Mouse (Mus musculus) megakaryocyte, embryonic 14.5 days (primary cell): Measurements from ENCODE around the gene Kif26b. TPM values are rescaled to one million over a fixed set of nuclear protein-coding genes. Genes with fewer than 3 reads are reported as not detected.

Experiments used
- H3K27me3 ChIP-seq: replicated peaks from 2 replicates; pipeline ENCODE3; 2012; ENCODE audit warnings: inconsistent platforms
- H3K36me3 ChIP-seq: replicated peaks from 2 replicates; pipeline ENCODE3; 2012; ENCODE audit warnings: low read length, inconsistent platforms, mixed read lengths
- H3K4me1 ChIP-seq: 2 replicates; pipeline ENCODE4 v1.6.1; 2012; ENCODE audit warnings: inconsistent platforms
- H3K4me3 ChIP-seq: replicated peaks from 2 replicates; pipeline ENCODE3; 2012; ENCODE audit warnings: moderate library complexity, mild to moderate bottlenecking, inconsistent platforms
- H3K9me3 ChIP-seq: 2 replicates; pipeline ENCODE4 v1.6.1; 2012; ENCODE audit warnings: inconsistent platforms
- FLI1 ChIP-seq: IDR thresholded peaks from 2 replicates; pipeline ENCODE4 v1.6.1; 2012; ENCODE audit warnings: low read length, inconsistent platforms, mixed read lengths
- GATA1 ChIP-seq: IDR thresholded peaks from 3 replicates; pipeline ENCODE4 v1.6.1; 2012; ENCODE audit warnings: mixed read lengths, low read length, inconsistent platforms, borderline replicate concordance
- polyA plus RNA-seq: library from polyadenylated mRNA; stranded (reverse); fragments of >175 nt; gene quantifications from 2 replicates; pipeline ENCODE4 v1.2.3, GENCODE M21; 2012; ENCODE audit warnings: low replicate concordance; ENCODE audit not compliant: insufficient read depth

Kif26b gene
- polyA plus RNA-seq, 1 experiment, result not detected

GRCm38 (mm10) chr1:178585366-178586020 is 56.6 kb downstream of the Kif26b start:
- Histone ChIP-seq H3K4me1 (no peaks in the 10 kb centered on the region), H3K27me3 (no peaks in the 10 kb centered on the region), H3K9me3 (peaks cover 8% of the 10 kb centered on the region), H3K4me3 (no peak overlapping the region), H3K36me3 (no peaks in the 10 kb centered on the region)
- TF ChIP-seq GATA1 (no peak), FLI1 (no peak)

- Histone ChIP-seq H3K36me3 (no peaks in the 10 kb centered on the region), H3K9me3 (no peaks in the 10 kb centered on the region; the same call in 1 of the 2 replicates), H3K4me3 (peak overlapping the region; percentile 33), H3K27me3 (no peaks in the 10 kb centered on the region), H3K4me1 (no peaks in the 10 kb centered on the region)
- TF ChIP-seq FLI1, result no peak
- no peak for TF ChIP-seq GATA1
These were observed 61.6 kb downstream of the Kif26b start for GRCm38 (mm10) chr1:178590229-178591171.

GRCm38 (mm10) chr1:178597113-178597512 is 68.2 kb downstream of the Kif26b start:
- no peak for TF ChIP-seq FLI1
- no peak for TF ChIP-seq GATA1
- H3K36me3 ChIP-seq, result no peaks in the 10 kb centered on the region
- peaks cover 2% of the 10 kb centered on the region for H3K27me3 ChIP-seq
- H3K4me3 ChIP-seq, result no peak overlapping the region
- H3K4me1 ChIP-seq, result no peaks in the 10 kb centered on the region
- H3K9me3 ChIP-seq, result peaks cover 8% of the 10 kb centered on the region

GRCm38 (mm10) chr1:178597757-178598156 is 68.8 kb downstream of the Kif26b start:
- peaks cover 2% of the 10 kb centered on the region for H3K27me3 ChIP-seq
- no peaks in the 10 kb centered on the region for H3K4me1 ChIP-seq
- no peaks in the 10 kb centered on the region for H3K36me3 ChIP-seq
- peaks cover 8% of the 10 kb centered on the region for H3K9me3 ChIP-seq
- no peak overlapping the region for H3K4me3 ChIP-seq
- TF ChIP-seq GATA1 (no peak), FLI1 (no peak)

- no peaks in the 10 kb centered on the region for H3K36me3 ChIP-seq
- peak overlapping the region; percentile 12 for H3K4me3 ChIP-seq
- TF ChIP-seq GATA1 (no peak), FLI1 (no peak)
- peaks cover 12% of the 10 kb centered on the region for H3K9me3 ChIP-seq
- no peaks in the 10 kb centered on the region for H3K4me1 ChIP-seq
- H3K27me3 ChIP-seq, result peaks cover 2% of the 10 kb centered on the region
These were observed 72.1 kb downstream of the Kif26b start for GRCm38 (mm10) chr1:178600851-178601569.

- peaks cover 6% of the 10 kb centered on the region; the same call in 1 of the 2 replicates for H3K9me3 ChIP-seq
- TF ChIP-seq GATA1 (no peak), FLI1 (no peak)
- H3K27me3 ChIP-seq, result no peaks in the 10 kb centered on the region
- no peaks in the 10 kb centered on the region for H3K4me1 ChIP-seq
- H3K36me3 ChIP-seq, result no peaks in the 10 kb centered on the region
- no peak overlapping the region for H3K4me3 ChIP-seq
These were observed 80.3 kb downstream of the Kif26b start for GRCm38 (mm10) chr1:178609151-178609775.

- no peaks in the 10 kb centered on the region for H3K36me3 ChIP-seq
- H3K27me3 ChIP-seq, result no peaks in the 10 kb centered on the region
- no peak overlapping the region for H3K4me3 ChIP-seq
- no peak for TF ChIP-seq FLI1
- peaks cover 5% of the 10 kb centered on the region; the same call in 1 of the 2 replicates for H3K9me3 ChIP-seq
- no peaks in the 10 kb centered on the region for H3K4me1 ChIP-seq
These were observed 82.6 kb downstream of the Kif26b start for GRCm38 (mm10) chr1:178611512-178611911.

GRCm38 (mm10) chr1:178621301-178621700 is 92.4 kb downstream of the Kif26b start:
- TF ChIP-seq FLI1 (no peak), GATA1 (no peak)
- Histone ChIP-seq H3K4me3 (no peak overlapping the region), H3K4me1 (no peaks in the 10 kb centered on the region), H3K9me3 (no peaks in the 10 kb centered on the region), H3K27me3 (no peaks in the 10 kb centered on the region), H3K36me3 (no peaks in the 10 kb centered on the region)

- TF ChIP-seq FLI1 (no peak), GATA1 (no peak)
- Histone ChIP-seq H3K36me3 (no peaks in the 10 kb centered on the region), H3K4me3 (no peak overlapping the region), H3K27me3 (no peaks in the 10 kb centered on the region), H3K4me1 (no peaks in the 10 kb centered on the region), H3K9me3 (no peaks in the 10 kb centered on the region)
These were observed 95.0 kb downstream of the Kif26b start for GRCm38 (mm10) chr1:178623889-178624288.
